Mouse (Mus musculus) liver, embryonic 14.5 days (tissue): ENCODE data around the gene Olfr547. TPM values are rescaled to one million over a fixed set of nuclear protein-coding genes. Genes with fewer than 3 reads are reported as not detected.

Source experiments
- ATAC-seq: fragments of 200-750 bp; cut with Nextera tagmentation; 2 replicates; pipeline ENCODE4 v1.8.0; 2017; ENCODE audit warnings: moderate number of reproducible peaks, mild to moderate bottlenecking, moderate library complexity; ENCODE audit not compliant: insufficient read depth
- DNase-seq, 3 experiments: peaks; one replicate each; pipeline ENCODE4 v3.0.0-alpha.2; 2012 to 2013; ENCODE audit warnings: low read depth in 3 of 3, low spot score in 3 of 3
- H3K27ac ChIP-seq: fragments of 300-500 bp; sonication (generic); 2 replicates; pipeline ENCODE4 v1.5.1; 2014; ENCODE audit warnings: moderate library complexity, mild to moderate bottlenecking, control low read depth, inconsistent platforms
- H3K27me3 ChIP-seq: fragments of 300-500 bp; sonication (generic); 2 replicates; pipeline ENCODE4 v1.6.1; 2014; ENCODE audit warnings: mild to moderate bottlenecking, low read length, moderate library complexity; ENCODE audit not compliant: control insufficient read depth, insufficient read depth
- H3K36me3 ChIP-seq: fragments of 300-500 bp; sonication (generic); replicated peaks from 2 replicates; pipeline ENCODE4 v1.6.1; 2014; ENCODE audit warnings: low read depth; ENCODE audit not compliant: control insufficient read depth, insufficient read depth
- H3K4me1 ChIP-seq, 2 experiments: fragments of 200-500 bp in 1 of 2; fragments of 300-500 bp in 1 of 2; sonication (generic) in 1 of 2; replicated peaks; 2 replicates each; pipeline ENCODE4 v1.6.1; 2012 to 2014; ENCODE audit warnings: antibody characterized with exemption in 1 of 2, inconsistent platforms in 1 of 2, low read length in 1 of 2; ENCODE audit not compliant: control insufficient read depth in 2 of 2, insufficient read depth in 2 of 2
- H3K4me2 ChIP-seq: fragments of 300-500 bp; sonication (generic); 2 replicates; pipeline ENCODE4 v1.6.1; 2014; ENCODE audit warnings: low read depth, mild to moderate bottlenecking, control low read depth, moderate library complexity
- H3K4me3 ChIP-seq, 2 experiments: fragments of 200-500 bp in 1 of 2; fragments of 300-500 bp in 1 of 2; sonication (generic) in 1 of 2; 2 replicates each; pipeline ENCODE4 v1.5.1; 2012 to 2014; ENCODE audit warnings: low read depth in 2 of 2, low read length in 2 of 2, mild to moderate bottlenecking in 2 of 2, control low read depth in 1 of 2, inconsistent platforms in 1 of 2, moderate library complexity in 1 of 2; ENCODE audit not compliant: insufficient read depth in 1 of 2
- H3K9ac ChIP-seq: fragments of 300-500 bp; sonication (generic); replicated peaks from 2 replicates; pipeline ENCODE4 v1.6.1; 2014; ENCODE audit warnings: mild to moderate bottlenecking, control low read depth, moderate library complexity
- H3K9me3 ChIP-seq: fragments of 300-500 bp; sonication (generic); 2 replicates; pipeline ENCODE4 v1.6.1; 2016; ENCODE audit warnings: low read length, mixed read lengths; ENCODE audit not compliant: control insufficient read depth
- CTCF ChIP-seq: IDR thresholded peaks from 2 replicates; pipeline ENCODE4 v1.5.1; 2016; ENCODE audit warnings: antibody characterized with exemption, low read depth, control low read depth
- EP300 ChIP-seq: IDR thresholded peaks from 2 replicates; pipeline ENCODE4 v1.6.1; 2016; ENCODE audit warnings: antibody characterized with exemption, low read depth
- WGBS: fragments of 180-500 bp; shearing (Covaris S2); extraction: QIAGEN DNeasy Blood & Tissue Kit; methylation state at CpG from one replicate; pipeline ENCODE4 v1.1.7; 2014; ENCODE audit not compliant: insufficient replicate concordance; 5-methylcytosine and 5-hydroxymethylcytosine counted together
- polyA plus RNA-seq, 2 experiments: library from polyadenylated mRNA; depleted of rRNA in 1 of 2; stranded (reverse) in 1 of 2; unstranded in 1 of 2; fragments of >200 nt; fragmentation: Nextera tagmentation in 1 of 2; extraction: Ambion mirVana in 1 of 2; gene quantifications; 2 replicates each; pipeline versions ENCODE4 v1.2.1 to v1.2.3; 2012 to 2014

Gene Olfr547
- polyA plus RNA-seq, 2 experiments: not detected

DNA sequence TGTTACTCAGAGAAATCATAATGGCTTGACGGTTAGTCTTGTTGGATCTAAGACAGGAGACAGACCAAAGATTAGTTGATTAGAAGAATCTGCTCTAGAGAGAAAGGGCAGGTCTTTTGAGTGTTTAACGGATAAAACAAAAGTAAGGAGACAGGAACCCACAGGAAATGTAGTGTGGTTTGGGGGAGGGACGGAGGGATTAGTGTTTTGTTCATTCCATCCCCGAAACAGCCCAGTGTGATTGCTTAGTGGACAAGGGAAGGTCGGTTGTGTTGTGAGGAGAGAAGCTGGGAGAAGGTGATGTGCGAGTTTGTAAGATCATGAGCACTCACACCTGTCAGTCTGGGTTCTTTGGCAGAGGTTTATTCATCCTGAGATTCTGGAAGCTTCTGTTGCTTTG is 41.4 kb downstream of the Olfr547 start:
- no peaks in the 10 kb centered on the region for H3K27me3 ChIP-seq
- H3K36me3 ChIP-seq: no peaks in the 10 kb centered on the region
- H3K27ac ChIP-seq: no peak overlapping the region
- no peak overlapping the region for H3K9ac ChIP-seq
- 9% methylated on average over 6 of the region's 6 CpGs for WGBS
- no peak overlapping the region for H3K4me2 ChIP-seq
- no peak for TF ChIP-seq EP300
- TF ChIP-seq CTCF: no peak
- no peaks in the 10 kb centered on the region for H3K9me3 ChIP-seq
- DNase-seq (no peak), ATAC-seq (no peak)
- H3K4me3 ChIP-seq: no peak overlapping the region
- H3K4me1 ChIP-seq: no peaks in the 10 kb centered on the region

Other genes with a start within 250 kb of the Olfr547 start
- 67.5 and 107 TPM in 2 replicates for gene Rrm1, start 93.1 kb upstream of the Olfr547 start, polyA plus RNA-seq (2012; rRNA removed)
- gene Rrm1, start 93.1 kb upstream of the Olfr547 start, polyA plus RNA-seq (2014; fragmentation: Nextera tagmentation; extraction: Ambion mirVana): 185 and 196 TPM in 2 replicates
- not detected in 2 replicates for gene Olfr543, start 53.1 kb upstream of the Olfr547 start, polyA plus RNA-seq (2012; rRNA removed)
- 0.37 and 0.39 TPM in 2 replicates for gene Olfr543, start 53.1 kb upstream of the Olfr547 start, polyA plus RNA-seq (2014; fragmentation: Nextera tagmentation; extraction: Ambion mirVana)
- gene Olfr544, start 46.4 kb upstream of the Olfr547 start, polyA plus RNA-seq (2012; rRNA removed): not detected in 2 replicates
- 0.04 and 0.17 TPM in 2 replicates for gene Olfr544, start 46.4 kb upstream of the Olfr547 start, polyA plus RNA-seq (2014; fragmentation: Nextera tagmentation; extraction: Ambion mirVana)
- not detected in 2 replicates for gene Olfr545, start 35.2 kb upstream of the Olfr547 start, polyA plus RNA-seq (2012; rRNA removed)
- not detected in 2 replicates for gene Olfr545, start 35.2 kb upstream of the Olfr547 start, polyA plus RNA-seq (2014; fragmentation: Nextera tagmentation; extraction: Ambion mirVana)
- not detected in 2 replicates for gene Olfr548-ps1, start 6.1 kb downstream of the Olfr547 start, polyA plus RNA-seq (2012; rRNA removed)
- not detected in 2 replicates for gene Olfr548-ps1, start 6.1 kb downstream of the Olfr547 start, polyA plus RNA-seq (2014; fragmentation: Nextera tagmentation; extraction: Ambion mirVana)
- gene Olfr549, start 15.1 kb downstream of the Olfr547 start, polyA plus RNA-seq (2012; rRNA removed): not detected in 2 replicates
- not detected in 2 replicates for gene Olfr549, start 15.1 kb downstream of the Olfr547 start, polyA plus RNA-seq (2014; fragmentation: Nextera tagmentation; extraction: Ambion mirVana)
- gene Trim21, start 30.7 kb downstream of the Olfr547 start, polyA plus RNA-seq (2012; rRNA removed): 2.0 and 3.0 TPM in 2 replicates
- gene Trim21, start 30.7 kb downstream of the Olfr547 start, polyA plus RNA-seq (2014; fragmentation: Nextera tagmentation; extraction: Ambion mirVana): 0.45 and 0.58 TPM in 2 replicates
- not detected in 2 replicates for gene Olfr550, start 36.7 kb downstream of the Olfr547 start, polyA plus RNA-seq (2012; rRNA removed)
- gene Olfr550, start 36.7 kb downstream of the Olfr547 start, polyA plus RNA-seq (2014; fragmentation: Nextera tagmentation; extraction: Ambion mirVana): not detected in 2 replicates
- gene Olfr551, start 57.1 kb downstream of the Olfr547 start, polyA plus RNA-seq (2012; rRNA removed): not detected in 2 replicates
- not detected in 2 replicates for gene Olfr551, start 57.1 kb downstream of the Olfr547 start, polyA plus RNA-seq (2014; fragmentation: Nextera tagmentation; extraction: Ambion mirVana)
- not detected in 2 replicates for gene Olfr552, start 63.0 kb downstream of the Olfr547 start, polyA plus RNA-seq (2012; rRNA removed)
- not detected in 2 replicates for gene Olfr552, start 63.0 kb downstream of the Olfr547 start, polyA plus RNA-seq (2014; fragmentation: Nextera tagmentation; extraction: Ambion mirVana)
- gene Olfr553, start 83.5 kb downstream of the Olfr547 start, polyA plus RNA-seq (2012; rRNA removed): not detected in 2 replicates
- not detected in 2 replicates for gene Olfr553, start 83.5 kb downstream of the Olfr547 start, polyA plus RNA-seq (2014; fragmentation: Nextera tagmentation; extraction: Ambion mirVana)
- not detected in 2 replicates for gene Olfr554, start 103.7 kb downstream of the Olfr547 start, polyA plus RNA-seq (2012; rRNA removed)
- gene Olfr554, start 103.7 kb downstream of the Olfr547 start, polyA plus RNA-seq (2014; fragmentation: Nextera tagmentation; extraction: Ambion mirVana): not detected in 2 replicates
- gene Olfr555, start 124.1 kb downstream of the Olfr547 start, polyA plus RNA-seq (2012; rRNA removed): not detected in 2 replicates
- gene Olfr555, start 124.1 kb downstream of the Olfr547 start, polyA plus RNA-seq (2014; fragmentation: Nextera tagmentation; extraction: Ambion mirVana): not detected in 2 replicates
- gene Olfr556, start 130.2 kb downstream of the Olfr547 start, polyA plus RNA-seq (2012; rRNA removed): not detected in 2 replicates
- gene Olfr556, start 130.2 kb downstream of the Olfr547 start, polyA plus RNA-seq (2014; fragmentation: Nextera tagmentation; extraction: Ambion mirVana): not detected in 2 replicates
- gene Trim68, start 152.6 kb downstream of the Olfr547 start, polyA plus RNA-seq (2012; rRNA removed): 1.8 and 2.3 TPM in 2 replicates
- gene Trim68, start 152.6 kb downstream of the Olfr547 start, polyA plus RNA-seq (2014; fragmentation: Nextera tagmentation; extraction: Ambion mirVana): 0.86 and 1.3 TPM in 2 replicates
- gene Olfr557, start 161.2 kb downstream of the Olfr547 start, polyA plus RNA-seq (2012; rRNA removed): not detected in 2 replicates
- gene Olfr557, start 161.2 kb downstream of the Olfr547 start, polyA plus RNA-seq (2014; fragmentation: Nextera tagmentation; extraction: Ambion mirVana): not detected in 2 replicates
- not detected in 2 replicates for gene Olfr558, start 167.5 kb downstream of the Olfr547 start, polyA plus RNA-seq (2012; rRNA removed)
- not detected in 2 replicates for gene Olfr558, start 167.5 kb downstream of the Olfr547 start, polyA plus RNA-seq (2014; fragmentation: Nextera tagmentation; extraction: Ambion mirVana)
- not detected in 2 replicates for gene Olfr33, start 184.3 kb downstream of the Olfr547 start, polyA plus RNA-seq (2012; rRNA removed)
- gene Olfr33, start 184.3 kb downstream of the Olfr547 start, polyA plus RNA-seq (2014; fragmentation: Nextera tagmentation; extraction: Ambion mirVana): not detected in 2 replicates
- not detected in 2 replicates for gene Olfr559, start 192.7 kb downstream of the Olfr547 start, polyA plus RNA-seq (2012; rRNA removed)
- not detected in 2 replicates for gene Olfr559, start 192.7 kb downstream of the Olfr547 start, polyA plus RNA-seq (2014; fragmentation: Nextera tagmentation; extraction: Ambion mirVana)
- not detected in 2 replicates for gene Olfr560, start 224.6 kb downstream of the Olfr547 start, polyA plus RNA-seq (2012; rRNA removed)
- not detected in 2 replicates for gene Olfr560, start 224.6 kb downstream of the Olfr547 start, polyA plus RNA-seq (2014; fragmentation: Nextera tagmentation; extraction: Ambion mirVana)
- 0.02 TPM in 2 replicates for gene Olfr78, start 224.7 kb downstream of the Olfr547 start, polyA plus RNA-seq (2012; rRNA removed)
- not detected in 2 replicates for gene Olfr78, start 224.7 kb downstream of the Olfr547 start, polyA plus RNA-seq (2014; fragmentation: Nextera tagmentation; extraction: Ambion mirVana)
- not detected in 2 replicates for gene Olfr561, start 236.5 kb downstream of the Olfr547 start, polyA plus RNA-seq (2012; rRNA removed)
- not detected in 2 replicates for gene Olfr561, start 236.5 kb downstream of the Olfr547 start, polyA plus RNA-seq (2014; fragmentation: Nextera tagmentation; extraction: Ambion mirVana)